Mouse (Mus musculus) adrenal gland, postnatal 36 days (tissue): ENCODE results near the gene Rtel1. TPM values are rescaled to one million over a fixed set of nuclear protein-coding genes. Genes with fewer than 3 reads are reported as not detected.

Source experiments
- DNase-seq, 2 experiments: peaks; one replicate each; pipeline ENCODE4 v3.0.0; 2021; ENCODE audit warnings: mixed read lengths in 1 of 2
- long read RNA-seq, 2 experiments: library from polyadenylated mRNA; stranded (forward); transcript quantifications; one replicate each; pipeline ENCODE4 v2.0.0; 2021; ENCODE audit warnings: borderline sequencing depth in 2 of 2
- total RNA-seq, 2 experiments: library from RNA; stranded (reverse); gene quantifications; 2 replicates each; pipeline ENCODE4 v1.2.3; 2021

Gene Rtel1
- 10 to 100 TPM; 26.5 to 32.1 TPM for total RNA-seq
- long read RNA-seq, experiment 1, partial matches to known transcripts = 1 of 3 reads
- long read RNA-seq, experiment 1, other reads (novel, unspliced or antisense) = 2 of 3 reads
- long read RNA-seq, experiment 2, partial matches to known transcripts = 0 of 1 reads
- long read RNA-seq, experiment 2, other reads (novel, unspliced or antisense) = 1 of 1 reads

- DNase-seq = peak; percentile 85 to 86
Observed at GRCm38 (mm10) chr2:181319248-181320102, at the start of gene Rtel1. Gene Rtel1 (plus strand): TSS chr2:181319739.

- DNase-seq = no peak
Observed at GRCm38 (mm10) chr2:181272092-181272491, 47.4 kb upstream of the Rtel1 start.

GRCm38 (mm10) chr2:181273829-181274228 lies 45.7 kb upstream of the Rtel1 start:
- DNase-seq = no peak

GRCm38 (mm10) chr2:181274639-181275038 lies 44.9 kb upstream of the Rtel1 start:
- no peak for DNase-seq

GRCm38 (mm10) chr2:181276766-181277165 lies 42.8 kb upstream of the Rtel1 start:
- DNase-seq = peak; percentile 25 to 52

GRCm38 (mm10) chr2:181277866-181278265 lies 41.7 kb upstream of the Rtel1 start:
- DNase-seq = no peak

- DNase-seq = no peak
Observed at GRCm38 (mm10) chr2:181279968-181280367, 39.6 kb upstream of the Rtel1 start.

GRCm38 (mm10) chr2:181286629-181287337 lies 32.8 kb upstream of the Rtel1 start:
- DNase-seq = no peak

GRCm38 (mm10) chr2:181287338-181287957 lies 32.1 kb upstream of the Rtel1 start:
- peak; percentile 88 to 92 for DNase-seq

GRCm38 (mm10) chr2:181287958-181288350 lies 31.6 kb upstream of the Rtel1 start, which contains the start of gene Gmeb2:
Gene Gmeb2 (minus strand): TSS chr2:181288035.
- peak; percentile 93 to 95 for DNase-seq

GRCm38 (mm10) chr2:181288691-181289090 lies 30.8 kb upstream of the Rtel1 start:
- no peak for DNase-seq

- DNase-seq = no peak
Observed at GRCm38 (mm10) chr2:181290937-181291336, 28.6 kb upstream of the Rtel1 start.

- peak; percentile 21 to 36 for DNase-seq
Observed at GRCm38 (mm10) chr2:181302041-181302440, 17.5 kb upstream of the Rtel1 start.

- no peak for DNase-seq
Observed at GRCm38 (mm10) chr2:181304944-181305343, 14.6 kb upstream of the Rtel1 start.

- peak; percentile 43 to 47 for DNase-seq
Observed at GRCm38 (mm10) chr2:181307144-181307804, 12.3 kb upstream of the Rtel1 start.

GRCm38 (mm10) chr2:181312435-181312834 lies 7.1 kb upstream of the Rtel1 start:
- DNase-seq = no peak

GRCm38 (mm10) chr2:181313006-181313343 lies 6.6 kb upstream of the Rtel1 start:
- no peak for DNase-seq

GRCm38 (mm10) chr2:181313344-181314079 lies 6.0 kb upstream of the Rtel1 start:
- no peak for DNase-seq

GRCm38 (mm10) chr2:181314080-181314810 lies 5.3 kb upstream of the Rtel1 start, which contains the start of gene Stmn3:
Gene Stmn3 (minus strand): TSS chr2:181314500.
- peak; percentile 71 to 79 for DNase-seq

- DNase-seq = no peak
Observed at GRCm38 (mm10) chr2:181320103-181320499, 562 bp downstream of the Rtel1 start.
